Mouse (Mus musculus) bone marrow, adult 2 months (tissue): ENCODE results near the gene Ovol3. TPM values are rescaled to one million over a fixed set of nuclear protein-coding genes. Genes with fewer than 3 reads are reported as not detected.
"Not testable (repeated sequence)": the region's sequence is repeated elsewhere in the genome, so short reads cannot be mapped to it uniquely, and the experiment has no call there.

Experiments used
- H3K27ac ChIP-seq: fragments of 200-500 bp; 2 replicates; pipeline ENCODE4 v1.5.1; 2012; ENCODE audit warnings: low read depth, mild to moderate bottlenecking, control low read depth, inconsistent platforms, low read length; ENCODE audit not compliant: control insufficient read depth, poor library complexity, insufficient read depth
- H3K4me1 ChIP-seq: fragments of 200-500 bp; 2 replicates; pipeline ENCODE4 v1.6.1; 2011; ENCODE audit warnings: low read length; ENCODE audit not compliant: control insufficient read depth, insufficient read depth
- H3K4me3 ChIP-seq: fragments of 200-500 bp; replicated peaks from 2 replicates; pipeline ENCODE3; 2011; ENCODE audit warnings: mild to moderate bottlenecking, low read depth, low read length, control low read depth; ENCODE audit not compliant: control insufficient read depth
- CTCF ChIP-seq: fragments of 200-500 bp; IDR thresholded peaks from 2 replicates; pipeline ENCODE4 v1.5.1; 2011; ENCODE audit warnings: low read length, control low read depth; ENCODE audit not compliant: control insufficient read depth, insufficient read depth
- POLR2A ChIP-seq: fragments of 200-500 bp; IDR thresholded peaks from 2 replicates; pipeline ENCODE4 v1.6.1; 2011; ENCODE audit warnings: low read depth, mild to moderate bottlenecking, control low read depth, low read length, borderline replicate concordance; ENCODE audit not compliant: control insufficient read depth
- WGBS: fragments of 180-500 bp; shearing (Covaris S2); methylation state at CpG from one replicate; pipeline ENCODE4 v1.1.7; 2018; 5-methylcytosine and 5-hydroxymethylcytosine counted together
- polyA plus RNA-seq: library from polyadenylated mRNA; stranded (reverse); fragments of >200 nt; gene quantifications from 2 replicates; pipeline ENCODE4 v1.2.4, GENCODE M21; 2011; ENCODE audit warnings: low replicate concordance; ENCODE audit not compliant: missing spikeins, insufficient read depth, insufficient read length

Ovol3 gene
- polyA plus RNA-seq, 1 experiment: not detected

GRCm38 (mm10) chr7:30219293-30220007 is 16.1 kb downstream of the Ovol3 start:
- Histone ChIP-seq H3K4me3 (peak overlapping the region; percentile 56), H3K27ac (peak overlapping the region; percentile 30), H3K4me1 (peaks cover 3% of the 10 kb centered on the region; the same call in 1 of the 2 replicates)
- TF ChIP-seq CTCF (no peak), POLR2A (peak; percentile 41; the same call in 1 of the 2 replicates)
- 1% methylated on average over 16 of the region's 16 CpGs for WGBS

GRCm38 (mm10) chr7:30217277-30217676 is 18.2 kb downstream of the Ovol3 start:
- TF ChIP-seq CTCF: no peak
- no peak for TF ChIP-seq POLR2A
- Histone ChIP-seq H3K27ac (no peak overlapping the region), H3K4me1 (peaks cover 3% of the 10 kb centered on the region; the same call in 1 of the 2 replicates), H3K4me3 (no peak overlapping the region)
- 86% methylated on average over 2 of the region's 2 CpGs for WGBS

GRCm38 (mm10) chr7:30216723-30217151 is 18.8 kb downstream of the Ovol3 start:
- WGBS: 2% methylated on average over 16 of the region's 16 CpGs
- no peak overlapping the region for H3K4me3 ChIP-seq

DNA sequence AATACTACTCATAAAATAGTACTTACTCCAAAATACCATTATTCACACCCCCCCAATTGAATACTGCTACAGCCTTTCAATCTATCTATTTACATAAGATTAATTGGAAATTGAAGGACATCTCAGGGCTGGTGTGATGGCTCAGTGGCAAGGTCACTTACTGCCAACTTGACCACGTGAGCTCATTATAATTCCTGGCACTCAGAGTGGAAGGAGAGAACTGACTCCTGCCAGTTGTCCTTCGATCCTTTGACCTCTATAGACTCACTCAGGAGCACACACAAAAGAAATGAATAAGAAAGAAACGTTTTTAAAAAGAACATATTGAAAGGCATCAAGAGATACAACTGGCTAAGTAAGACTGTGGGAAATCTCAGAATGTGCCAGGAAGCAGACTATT is 19.6 kb downstream of the Ovol3 start:
- 77% methylated on average over 3 of the region's 3 CpGs for WGBS
- Histone ChIP-seq H3K27ac (no peak overlapping the region), H3K4me3 (no peak overlapping the region), H3K4me1 (peaks cover 3% of the 10 kb centered on the region; the same call in 1 of the 2 replicates)
- TF ChIP-seq CTCF: no peak
- TF ChIP-seq POLR2A: no peak

More at GRCm38 (mm10) chr7:30216723-30217151, 18.8 kb downstream of the Ovol3 start:
- TF ChIP-seq POLR2A (0 out of 2 replicates have a peak, but pooled peaks have one; percentile 17), CTCF (peak; percentile 88)
- Histone ChIP-seq H3K4me1 (peaks cover 3% of the 10 kb centered on the region; the same call in 1 of the 2 replicates), H3K27ac (no peak overlapping the region)

DNA sequence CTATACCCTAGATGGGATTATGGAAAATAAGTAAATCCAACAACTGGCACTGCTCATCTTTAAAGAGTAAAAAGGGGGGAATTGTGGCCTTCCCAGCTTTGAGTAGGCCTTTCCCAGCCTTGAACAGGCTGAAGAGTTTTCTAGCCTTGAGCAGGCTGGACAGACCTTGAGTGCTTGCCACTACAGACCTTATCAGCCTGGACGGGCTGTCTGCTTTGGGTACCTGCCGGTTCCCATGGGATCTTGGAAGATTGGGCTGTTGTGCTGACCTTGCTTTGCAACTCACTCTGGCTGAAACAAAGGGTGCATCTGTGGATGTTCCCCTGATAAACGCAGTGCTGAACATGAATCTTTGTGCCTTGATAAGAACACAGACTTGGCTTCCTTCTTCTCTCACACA is 21.6 kb downstream of the Ovol3 start:
- Histone ChIP-seq H3K4me1 (peaks cover under 1% of the 10 kb centered on the region; the same call in 1 of the 2 replicates), H3K4me3 (no peak overlapping the region), H3K27ac (no peak overlapping the region)
- no peak for TF ChIP-seq POLR2A
- no peak for TF ChIP-seq CTCF
- WGBS: 80% methylated on average over 3 of the region's 3 CpGs

DNA sequence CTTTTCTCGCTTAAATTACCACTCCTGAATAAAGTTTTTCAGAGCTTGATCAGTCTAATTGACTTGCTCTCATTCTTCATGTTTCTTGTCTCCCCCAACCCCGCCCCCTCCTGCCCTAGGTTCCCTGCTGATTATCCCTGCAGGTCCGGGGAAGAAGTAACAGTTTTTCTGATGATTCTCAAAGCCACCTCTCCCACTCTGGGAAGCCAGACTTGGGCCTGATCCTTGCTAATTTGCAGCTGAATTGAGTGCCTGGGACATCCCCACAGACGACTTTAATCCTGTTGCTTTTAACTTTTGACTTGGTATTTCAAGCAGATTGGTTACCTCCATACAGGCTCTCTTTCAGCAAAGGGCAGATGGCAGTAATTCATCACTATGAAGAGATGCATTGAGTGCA is 24.5 kb downstream of the Ovol3 start:
- no peak overlapping the region for H3K27ac ChIP-seq
- WGBS: 55% methylated on average over 4 of the region's 4 CpGs

DNA sequence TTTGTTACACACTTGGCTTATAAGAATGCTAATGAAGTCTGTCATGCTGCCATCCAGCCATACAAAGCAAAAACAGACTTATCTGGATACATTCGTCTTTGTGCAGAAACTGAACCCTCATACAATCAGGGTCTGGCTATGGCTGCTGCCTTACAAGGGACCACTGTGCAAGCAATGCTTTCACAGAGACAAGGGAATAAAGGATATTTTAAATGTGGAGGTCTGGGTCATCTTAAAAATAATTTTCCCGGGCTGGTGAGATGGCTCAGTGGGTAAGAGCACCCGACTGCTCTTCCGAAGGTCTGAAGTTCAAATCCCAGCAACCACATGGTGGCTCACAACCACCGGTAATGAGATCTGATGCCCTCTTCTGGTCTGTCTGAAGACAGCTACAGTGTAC is 29.2 kb downstream of the Ovol3 start:
- H3K27ac ChIP-seq, H3K4me1 ChIP-seq, H3K4me3 ChIP-seq: not testable (repeated sequence)
- WGBS: 50% methylated on average over 5 of the region's 5 CpGs

More for the DNA sequence above, 24.5 kb downstream of the Ovol3 start:
- H3K4me3 ChIP-seq: no peak overlapping the region
- TF ChIP-seq POLR2A (no peak), CTCF (no peak)
- H3K4me1 ChIP-seq: no peaks in the 10 kb centered on the region

DNA sequence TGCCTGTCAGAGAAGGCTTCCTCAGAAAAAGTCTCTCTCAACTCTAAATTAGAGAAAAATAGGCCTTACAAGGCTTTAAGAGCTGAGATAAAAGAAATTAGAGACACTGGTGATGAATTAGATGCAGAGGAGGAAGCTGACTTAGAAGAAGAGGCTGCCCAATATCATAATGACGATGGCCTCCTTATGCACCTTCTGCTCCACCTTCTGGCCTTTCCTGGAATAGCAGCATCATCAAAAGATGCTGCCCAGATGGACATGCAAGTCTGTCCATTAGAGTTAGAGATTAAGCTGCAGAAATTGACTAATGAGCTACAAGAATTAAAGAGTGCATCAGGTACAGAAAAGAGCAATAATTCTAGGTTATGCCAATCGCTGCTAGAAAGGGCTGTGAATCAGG is 30.1 kb downstream of the Ovol3 start:
- Histone ChIP-seq H3K27ac (no peak overlapping the region), H3K4me3 (no peak overlapping the region), H3K4me1 (no peaks in the 10 kb centered on the region)
- 5% methylated on average over 2 of the region's 2 CpGs for WGBS
- TF ChIP-seq CTCF (peak; percentile 58), POLR2A (no peak)
